In the genomic region with DNA sequence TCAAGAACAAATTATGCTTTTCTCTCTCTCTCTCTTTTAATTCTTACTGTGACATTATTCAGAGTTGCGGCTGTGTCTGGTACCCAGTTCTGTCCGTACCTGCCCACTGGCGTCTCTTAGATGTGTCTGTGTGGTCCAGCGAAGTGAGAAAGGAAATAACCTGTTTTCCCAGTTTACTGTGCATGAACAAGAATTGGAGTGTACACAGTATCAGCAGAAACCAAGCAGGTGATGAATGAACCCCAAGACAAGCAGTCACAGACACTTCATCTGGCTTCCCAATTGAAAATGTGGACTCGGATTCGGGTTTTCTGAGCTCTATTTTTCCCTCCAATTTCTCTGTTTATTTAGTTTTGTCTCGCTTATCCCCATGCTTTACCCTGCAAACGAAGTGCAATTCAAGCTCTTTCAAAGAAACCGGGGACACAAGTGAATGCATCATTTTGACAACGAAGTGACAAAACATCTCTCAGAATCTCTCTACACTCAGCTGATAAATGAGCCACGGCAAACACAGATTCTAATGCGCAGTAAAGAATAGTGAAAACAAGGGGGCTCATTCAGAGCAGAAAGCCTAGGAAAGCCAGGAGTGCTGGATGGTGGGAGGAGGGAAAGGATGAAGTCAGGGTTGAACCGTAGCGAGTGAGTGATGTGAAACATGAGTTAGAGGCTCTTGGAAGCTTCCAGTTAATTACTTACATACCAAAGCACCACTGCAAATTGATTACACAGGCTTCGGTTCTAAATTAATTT, we compare ENCODE assay signal across 16 mouse cellular contexts.
A peak's percentile ranks its signal among the peaks of the same experiment; 100 is the strongest.
DNase-seq lines count a peak whose midpoint lies in the region; ATAC-seq lines count a peak whose summit lies in the region.
"Had no signal": no experiment of that assay in that cellular context is flagged by ENCODE, and none has a peak within 500 bp of the region (broad histone marks: within the 10 kb centered on the region; RNA-seq: fewer than 3 reads in every experiment).

No protein-coding gene starts in this region.

- 0 out of 2 replicates have a peak overlapping the region, but pooled peaks have one; percentile 4 for H3K27ac ChIP-seq in midbrain, embryonic 16.5 days (ENCODE audit: low read length)
- no peak overlapping the region for H3K27ac ChIP-seq in midbrain, embryonic 11.5 days (ENCODE audit: low read depth, low read length)
- peak overlapping the region; percentile 22; the same call in 1 of the 2 replicates for H3K27ac ChIP-seq in embryonic facial prominence, embryonic 13.5 days
- H3K27ac ChIP-seq in hindbrain, embryonic 13.5 days = peak overlapping the region; percentile 15
- peak overlapping the region; percentile 28; the same call in 1 of the 2 replicates for H3K27ac ChIP-seq in neural tube, embryonic 15.5 days (replicated peaks)
- H3K27ac ChIP-seq in heart, embryonic 12.5 days (ENCODE audit: poor library complexity, severe bottlenecking) = no peak overlapping the region
- H3K27ac ChIP-seq: heart, embryonic 15.5 days; limb, embryonic 12.5 days; lung, embryonic 15.5 days had no signal

- 61% methylated on average over 15 of the region's 15 CpGs for WGBS in midbrain, embryonic 16.5 days
- WGBS in midbrain, embryonic 11.5 days = 70% methylated on average over 15 of the region's 15 CpGs
- WGBS in embryonic facial prominence, embryonic 13.5 days = 30% methylated on average over 15 of the region's 15 CpGs
- 30% methylated on average over 15 of the region's 15 CpGs for whole genome bisulfite sequencing in hindbrain, embryonic 13.5 days
- WGBS in neural tube, embryonic 15.5 days = 27% methylated on average over 15 of the region's 15 CpGs
- WGBS in heart, embryonic 12.5 days = 62% methylated on average over 15 of the region's 15 CpGs

- no peak for ATAC-seq in midbrain, embryonic 16.5 days
- ATAC-seq in midbrain, embryonic 11.5 days (ENCODE audit: low FRiP score) = no peak
- ATAC-seq in embryonic facial prominence, embryonic 13.5 days (ENCODE audit: insufficient number of reproducible peaks, insufficient read depth, low FRiP score, low TSS enrichment, low read depth) = no peak
- ATAC-seq in hindbrain, embryonic 13.5 days (ENCODE audit: low FRiP score) = peak; percentile 66; the same call in 1 of the 2 replicates
- ATAC-seq in neural tube, embryonic 15.5 days (ENCODE audit: low FRiP score) = peak; percentile 61; the same call in 1 of the 2 replicates
- no peak for ATAC-seq in heart, embryonic 12.5 days (ENCODE audit: insufficient number of reproducible peaks, low FRiP score)
- ATAC-seq: intestine, embryonic 16.5 days; Patski had no signal

- H3K9me3 ChIP-seq in midbrain, embryonic 16.5 days (replicated peaks; ENCODE audit: control insufficient read depth, low read length, poor library complexity, severe bottlenecking) = no peaks in the 10 kb centered on the region
- H3K9me3 ChIP-seq in midbrain, embryonic 11.5 days (ENCODE audit: control insufficient read depth, low read length) = no peaks in the 10 kb centered on the region; the same call in 1 of the 2 replicates
- H3K9me3 ChIP-seq in embryonic facial prominence, embryonic 13.5 days = peaks cover 4% of the 10 kb centered on the region
- 0 out of 2 replicates have a peak, but pooled peaks cover 2% of the 10 kb centered on the region for H3K9me3 ChIP-seq in hindbrain, embryonic 13.5 days
- no peaks in the 10 kb centered on the region for H3K9me3 ChIP-seq in neural tube, embryonic 15.5 days (replicated peaks)
- H3K9me3 ChIP-seq in heart, embryonic 12.5 days (replicated peaks) = no peaks in the 10 kb centered on the region
- H3K9me3 ChIP-seq: heart, embryonic 15.5 days; limb, embryonic 12.5 days; lung, embryonic 15.5 days had no signal

- H3K9ac ChIP-seq in midbrain, embryonic 16.5 days (ENCODE audit: low read depth, low read length) = no peak overlapping the region
- H3K9ac ChIP-seq in midbrain, embryonic 11.5 days (ENCODE audit: low read length) = no peak overlapping the region
- no peak overlapping the region for H3K9ac ChIP-seq in embryonic facial prominence, embryonic 13.5 days
- no peak overlapping the region; the same call in 1 of the 2 replicates for H3K9ac ChIP-seq in hindbrain, embryonic 13.5 days
- no peak overlapping the region for H3K9ac ChIP-seq in neural tube, embryonic 15.5 days (replicated peaks)
- no peak overlapping the region for H3K9ac ChIP-seq in heart, embryonic 12.5 days
- H3K9ac ChIP-seq: heart, embryonic 15.5 days; limb, embryonic 12.5 days; lung, embryonic 15.5 days had no signal

- peak overlapping the region; percentile 25 for H3K4me2 ChIP-seq in midbrain, embryonic 16.5 days (ENCODE audit: low read length)
- H3K4me2 ChIP-seq in midbrain, embryonic 11.5 days = no peak overlapping the region
- peak overlapping the region; percentile 45 for H3K4me2 ChIP-seq in embryonic facial prominence, embryonic 13.5 days
- H3K4me2 ChIP-seq in hindbrain, embryonic 13.5 days = peak overlapping the region; percentile 39
- H3K4me2 ChIP-seq in neural tube, embryonic 15.5 days = peak overlapping the region; percentile 33
- H3K4me2 ChIP-seq in heart, embryonic 12.5 days = no peak overlapping the region
- H3K4me2 ChIP-seq: heart, embryonic 15.5 days; limb, embryonic 12.5 days; lung, embryonic 15.5 days had no signal

- no peak for DNase-seq in midbrain, embryonic 11.5 days (ENCODE audit: low spot score, missing footprints)
- DNase-seq in adrenal gland, adult 18-20 months (ENCODE audit: low spot score in 2 of 2) = no peak
- DNase-seq: adrenal gland, postnatal 25 days; cerebellum, adult 11-12 months; thymus, adult 18-20 months had no signal

- H3K4me1 ChIP-seq in midbrain, embryonic 16.5 days (ENCODE audit: control insufficient read depth, insufficient read depth, low read length) = peaks cover 3% of the 10 kb centered on the region; the same call in 1 of the 2 replicates
- H3K4me1 ChIP-seq in midbrain, embryonic 11.5 days (ENCODE audit: control insufficient read depth, insufficient read depth, low read length) = no peaks in the 10 kb centered on the region
- H3K4me1 ChIP-seq in embryonic facial prominence, embryonic 13.5 days = peaks cover 7% of the 10 kb centered on the region; the same call in 1 of the 2 replicates
- peaks cover 9% of the 10 kb centered on the region for H3K4me1 ChIP-seq in hindbrain, embryonic 13.5 days (replicated peaks)
- H3K4me1 ChIP-seq in neural tube, embryonic 15.5 days = peaks cover 9% of the 10 kb centered on the region
- H3K4me1 ChIP-seq in heart, embryonic 12.5 days (replicated peaks) = no peaks in the 10 kb centered on the region
- H3K4me1 ChIP-seq: heart, embryonic 15.5 days; limb, embryonic 12.5 days; lung, embryonic 15.5 days had no signal

- no peaks in the 10 kb centered on the region for H3K27me3 ChIP-seq in midbrain, embryonic 16.5 days (ENCODE audit: control insufficient read depth, insufficient read depth, low read depth, low read length)
- H3K27me3 ChIP-seq in midbrain, embryonic 11.5 days (ENCODE audit: control insufficient read depth, insufficient read depth, low read length) = no peaks in the 10 kb centered on the region
- no peaks in the 10 kb centered on the region; the same call in 1 of the 2 replicates for H3K27me3 ChIP-seq in embryonic facial prominence, embryonic 13.5 days
- no peaks in the 10 kb centered on the region for H3K27me3 ChIP-seq in hindbrain, embryonic 13.5 days
- H3K27me3 ChIP-seq in neural tube, embryonic 15.5 days (replicated peaks) = no peaks in the 10 kb centered on the region
- no peaks in the 10 kb centered on the region for H3K27me3 ChIP-seq in heart, embryonic 12.5 days (replicated peaks)
- H3K27me3 ChIP-seq: CH12.LX; heart, embryonic 15.5 days; limb, embryonic 12.5 days; lung, embryonic 15.5 days; Patski had no signal

- H3K4me3 ChIP-seq in midbrain, embryonic 16.5 days (ENCODE audit: low read depth, low read length) = no peak overlapping the region
- no peak overlapping the region for H3K4me3 ChIP-seq in midbrain, embryonic 11.5 days (ENCODE audit: low read depth, low read length)
- no peak overlapping the region for H3K4me3 ChIP-seq in embryonic facial prominence, embryonic 13.5 days
- H3K4me3 ChIP-seq in hindbrain, embryonic 13.5 days = no peak overlapping the region
- H3K4me3 ChIP-seq in neural tube, embryonic 15.5 days (replicated peaks) = no peak overlapping the region
- no peak overlapping the region for H3K4me3 ChIP-seq in heart, embryonic 12.5 days
- H3K4me3 ChIP-seq: heart, embryonic 15.5 days; limb, embryonic 12.5 days; lung, embryonic 15.5 days had no signal

- no peaks in the 10 kb centered on the region for H3K36me3 ChIP-seq in midbrain, embryonic 16.5 days (ENCODE audit: control insufficient read depth, insufficient read depth, low read length)
- H3K36me3 ChIP-seq in midbrain, embryonic 11.5 days (ENCODE audit: control insufficient read depth, insufficient read depth, low read length) = no peaks in the 10 kb centered on the region
- no peaks in the 10 kb centered on the region for H3K36me3 ChIP-seq in embryonic facial prominence, embryonic 13.5 days
- no peaks in the 10 kb centered on the region for H3K36me3 ChIP-seq in hindbrain, embryonic 13.5 days
- H3K36me3 ChIP-seq in neural tube, embryonic 15.5 days = no peaks in the 10 kb centered on the region
- H3K36me3 ChIP-seq in heart, embryonic 12.5 days = no peaks in the 10 kb centered on the region
- H3K36me3 ChIP-seq: heart, embryonic 15.5 days; limb, embryonic 12.5 days; lung, embryonic 15.5 days had no signal

Comparison
In these comparisons a context has a peak if more than half of its experiments do, and no peak if none do; other contexts are left out.
1. H3K27ac ChIP-seq: peak in midbrain, embryonic 16.5 days (single experiment), embryonic facial prominence, embryonic 13.5 days (single experiment), hindbrain, embryonic 13.5 days (single experiment) and neural tube, embryonic 15.5 days (single experiment); none in midbrain, embryonic 11.5 days (single experiment) and heart, embryonic 12.5 days (single experiment).
2. H3K4me2 ChIP-seq: peak in midbrain, embryonic 16.5 days (single experiment), embryonic facial prominence, embryonic 13.5 days (single experiment), hindbrain, embryonic 13.5 days (single experiment) and neural tube, embryonic 15.5 days (single experiment); none in midbrain, embryonic 11.5 days (single experiment) and heart, embryonic 12.5 days (single experiment).
3. ATAC-seq: peak in hindbrain, embryonic 13.5 days (single experiment) and neural tube, embryonic 15.5 days (single experiment); none in midbrain, embryonic 16.5 days (single experiment), midbrain, embryonic 11.5 days (single experiment), embryonic facial prominence, embryonic 13.5 days (single experiment) and heart, embryonic 12.5 days (single experiment).